Mouse (Mus musculus) lung, postnatal 14 days (tissue): ENCODE data around the gene Klre1.
"Not testable (repeated sequence)": the region's sequence is repeated elsewhere in the genome, so short reads cannot be mapped to it uniquely, and the experiment has no call there.

Source experiments
- DNase-seq: peaks from one replicate; pipeline ENCODE4 v3.0.0; 2021

The Klre1 gene

GRCm38 (mm10) chr6:129591508-129591907, 13.8 kb downstream of the Klre1 start, which contains the start of gene Klrd1:
Klrd1 (plus strand) TSS chr6:129591782.
- DNase-seq: no peak

GRCm38 (mm10) chr6:129608372-129608771, 30.7 kb downstream of the Klre1 start:
- no peak for DNase-seq

DNA sequence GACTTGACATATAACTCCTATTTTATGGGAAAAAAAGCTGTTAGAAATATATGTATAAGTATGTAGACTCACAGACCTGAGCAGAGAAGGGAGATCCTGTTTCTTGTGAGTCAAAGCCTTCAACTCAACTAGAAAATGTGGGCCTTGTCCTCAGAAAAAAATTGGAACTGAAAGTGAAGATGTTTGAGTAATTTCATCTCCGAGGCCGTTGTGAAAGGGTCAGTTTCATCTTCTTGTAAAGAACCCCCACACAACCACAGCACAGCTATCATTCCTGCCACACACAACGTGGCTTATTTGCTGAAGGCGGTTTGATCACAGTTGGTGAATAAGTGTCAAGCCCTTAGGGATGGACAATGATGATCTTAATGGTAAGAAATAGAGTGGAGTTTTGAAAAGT, 46.0 kb downstream of the Klre1 start, which contains the start of gene Klrk1:
Gene Klrk1 (minus strand): TSS at position 130 of the 400 bp plus-strand sequence.
- DNase-seq: no peak

DNA sequence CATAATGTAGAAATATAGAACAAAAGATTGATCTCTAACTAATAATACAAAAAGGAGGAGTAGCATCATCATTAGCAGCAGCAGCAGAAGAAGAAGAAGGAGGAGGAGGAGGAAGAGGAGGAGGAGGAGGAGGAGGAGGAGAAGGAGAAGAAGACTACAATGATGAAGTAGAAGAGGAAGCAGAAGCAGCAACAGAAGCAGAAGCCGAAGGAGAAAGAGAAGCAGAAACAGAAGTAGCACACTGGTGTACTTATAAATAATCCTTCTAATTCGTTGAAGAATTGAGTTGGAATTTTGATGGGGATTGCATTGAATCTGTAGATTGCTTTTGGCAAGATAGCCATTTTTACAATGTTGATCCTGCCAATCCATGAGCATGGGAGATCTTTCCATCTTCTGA, 53.3 kb downstream of the Klre1 start:
- not testable (repeated sequence) for DNase-seq
